Mouse (Mus musculus) myocyte (in vitro differentiated cells): ENCODE data around the gene Sdc4. TPM values are rescaled to one million over a fixed set of nuclear protein-coding genes. Genes with fewer than 3 reads are reported as not detected.

ENCODE experiments used
- H3K27me3 ChIP-seq: one replicate; pipeline ENCODE4 v1.6.1; 2011; ENCODE audit not compliant: control insufficient read depth, insufficient read depth, insufficient read length
- H3K36me3 ChIP-seq: one replicate; pipeline ENCODE4 v1.6.1; 2011; ENCODE audit not compliant: control insufficient read depth, insufficient read depth
- H3K4me2 ChIP-seq: one replicate; pipeline ENCODE4 v1.6.1; 2011; ENCODE audit warnings: low read depth, control low read depth
- H3K4me3 ChIP-seq: one replicate; pipeline ENCODE4 v1.5.1; 2011; ENCODE audit warnings: mild to moderate bottlenecking, control low read depth, moderate library complexity
- H3K79me2 ChIP-seq: one replicate; pipeline ENCODE4 v1.6.1; 2011; ENCODE audit not compliant: control insufficient read depth, insufficient read depth
- H3ac ChIP-seq: one replicate; pipeline ENCODE4 v1.6.1; 2011; ENCODE audit not compliant: control insufficient read depth, insufficient read length
- CEBPB ChIP-seq: IDR thresholded peaks from 2 replicates; pipeline ENCODE4 v1.6.1; 2011; ENCODE audit warnings: mild to moderate bottlenecking, moderate library complexity; ENCODE audit not compliant: poor library complexity, insufficient read depth, severe bottlenecking
- E2F4 ChIP-seq: IDR thresholded peaks from one replicate; pipeline ENCODE4 v1.6.1; 2011; ENCODE audit warnings: mild to moderate bottlenecking, control low read depth, moderate library complexity; ENCODE audit not compliant: insufficient read depth
- MAX ChIP-seq: IDR thresholded peaks from one replicate; pipeline ENCODE4 v1.6.1; 2011; ENCODE audit warnings: low read depth, mild to moderate bottlenecking, control low read depth
- MYOD1 ChIP-seq, 3 experiments: IDR thresholded peaks; one replicate each; pipeline ENCODE4 v1.6.1; 2011; ENCODE audit warnings: control low read depth in 2 of 3, low read depth in 2 of 3, mild to moderate bottlenecking in 2 of 3, moderate library complexity in 1 of 3; ENCODE audit not compliant: insufficient read length in 2 of 3, control insufficient read depth in 1 of 3
- MYOG ChIP-seq, 3 experiments: IDR thresholded peaks; one replicate each; pipeline ENCODE4 v1.6.1; 2011; ENCODE audit warnings: control low read depth in 2 of 3, low read depth in 2 of 3, mild to moderate bottlenecking in 2 of 3; ENCODE audit not compliant: insufficient read length in 2 of 3, control insufficient read depth in 1 of 3, insufficient read depth in 1 of 3
- POLR2A ChIP-seq: IDR thresholded peaks from one replicate; pipeline ENCODE4 v1.6.1; 2011; ENCODE audit warnings: low read depth, mild to moderate bottlenecking, control low read depth, moderate library complexity; ENCODE audit not compliant: insufficient read length
- POLR2AphosphoS2 ChIP-seq: IDR thresholded peaks from one replicate; pipeline ENCODE4 v1.6.1; 2011; ENCODE audit warnings: low read depth, control low read depth; ENCODE audit not compliant: insufficient read length
- REST ChIP-seq: IDR thresholded peaks from one replicate; pipeline ENCODE4 v1.6.1; 2011; ENCODE audit warnings: mild to moderate bottlenecking, control low read depth, moderate library complexity; ENCODE audit not compliant: insufficient read depth, insufficient read length
- SRF ChIP-seq: IDR thresholded peaks from one replicate; pipeline ENCODE4 v1.6.1; 2011; ENCODE audit warnings: low read depth; ENCODE audit not compliant: control insufficient read depth, insufficient read length
- TCF12 ChIP-seq: IDR thresholded peaks from one replicate; pipeline ENCODE4 v1.6.1; 2011; ENCODE audit warnings: mild to moderate bottlenecking, control low read depth; ENCODE audit not compliant: poor library complexity, insufficient read depth, severe bottlenecking
- TCF3 ChIP-seq: IDR thresholded peaks from one replicate; pipeline ENCODE4 v1.6.1; 2011; ENCODE audit warnings: low read depth, control low read depth; ENCODE audit not compliant: insufficient read length
- USF1 ChIP-seq: IDR thresholded peaks from one replicate; pipeline ENCODE4 v1.6.1; 2011; ENCODE audit warnings: low read depth, mild to moderate bottlenecking, control low read depth, moderate library complexity
- polyA plus RNA-seq: library from polyadenylated mRNA; unstranded; fragments of >200 nt; fragmentation: generic; extraction: Trizol; gene quantifications from one replicate; pipeline ENCODE4 v1.2.1, GENCODE M21; 2012; ENCODE audit warnings: missing spikeins

The Sdc4 gene
- polyA plus RNA-seq, 1 experiment = 52.4 TPM

DNA sequence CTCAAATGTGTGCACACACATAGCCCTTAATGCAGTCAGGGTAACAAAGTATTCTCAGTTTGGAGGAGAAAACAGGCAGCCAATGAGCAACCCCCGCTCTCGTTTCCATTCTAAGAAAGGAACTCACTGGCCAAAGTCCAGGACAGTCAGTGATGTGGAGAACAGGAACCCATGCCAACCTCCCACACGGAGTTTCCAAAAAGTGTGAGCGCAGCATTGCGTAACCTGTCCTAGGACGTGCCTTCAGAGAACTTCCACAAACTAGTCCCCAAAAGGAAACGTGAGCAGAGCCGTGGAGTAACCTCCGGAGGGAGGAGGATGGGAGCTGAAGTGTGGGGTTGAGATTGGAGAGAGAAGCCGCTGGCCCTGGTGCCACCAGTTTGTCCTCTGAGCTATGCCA, 11.2 kb upstream of the Sdc4 start:
- no peaks in the 10 kb centered on the region for H3K79me2 ChIP-seq
- H3K27me3 ChIP-seq = no peaks in the 10 kb centered on the region
- no peaks in the 10 kb centered on the region for H3K36me3 ChIP-seq
- peak; percentile 97 for TF ChIP-seq CEBPB
- no peak for TF ChIP-seq POLR2AphosphoS2
- H3K4me2 ChIP-seq = peak overlapping the region; percentile 45
- H3ac ChIP-seq = no peak overlapping the region
- H3K4me3 ChIP-seq = no peak overlapping the region

GRCm38 (mm10) chr2:164453887-164454500, 10.3 kb upstream of the Sdc4 start:
- no peaks in the 10 kb centered on the region for H3K27me3 ChIP-seq
- no peaks in the 10 kb centered on the region for H3K79me2 ChIP-seq
- no peak overlapping the region for H3ac ChIP-seq
- H3K4me2 ChIP-seq = no peak overlapping the region
- no peak overlapping the region for H3K4me3 ChIP-seq
- no peak for TF ChIP-seq REST
- TF ChIP-seq POLR2A = no peak
- no peak for TF ChIP-seq SRF
- TF ChIP-seq USF1 = no peak
- no peak for TF ChIP-seq MYOD1 (IDR thresholded peaks at IDR 0.05; ENCODE audit: control insufficient read depth in 1 of 3, insufficient read length in 2 of 3, low read depth in 2 of 3)
- TF ChIP-seq TCF3 = no peak
- TF ChIP-seq MYOG (IDR thresholded peaks at IDR 0.05; ENCODE audit: control insufficient read depth in 1 of 3, insufficient read depth in 1 of 3, insufficient read length in 2 of 3, low read depth in 2 of 3) = no peak
- no peak for TF ChIP-seq POLR2AphosphoS2
- TF ChIP-seq MAX = no peak
- no peak for TF ChIP-seq E2F4
- TF ChIP-seq TCF12 = no peak
- TF ChIP-seq CEBPB = no peak
- no peaks in the 10 kb centered on the region for H3K36me3 ChIP-seq

GRCm38 (mm10) chr2:164453047-164453757, 9.5 kb upstream of the Sdc4 start:
- Histone ChIP-seq H3ac (no peak overlapping the region), H3K4me2 (no peak overlapping the region), H3K4me3 (no peak overlapping the region), H3K36me3 (no peaks in the 10 kb centered on the region), H3K27me3 (no peaks in the 10 kb centered on the region), H3K79me2 (no peaks in the 10 kb centered on the region)
- TF ChIP-seq TCF12 (no peak), POLR2A (no peak), MAX (no peak), CEBPB (no peak), POLR2AphosphoS2 (no peak)

DNA sequence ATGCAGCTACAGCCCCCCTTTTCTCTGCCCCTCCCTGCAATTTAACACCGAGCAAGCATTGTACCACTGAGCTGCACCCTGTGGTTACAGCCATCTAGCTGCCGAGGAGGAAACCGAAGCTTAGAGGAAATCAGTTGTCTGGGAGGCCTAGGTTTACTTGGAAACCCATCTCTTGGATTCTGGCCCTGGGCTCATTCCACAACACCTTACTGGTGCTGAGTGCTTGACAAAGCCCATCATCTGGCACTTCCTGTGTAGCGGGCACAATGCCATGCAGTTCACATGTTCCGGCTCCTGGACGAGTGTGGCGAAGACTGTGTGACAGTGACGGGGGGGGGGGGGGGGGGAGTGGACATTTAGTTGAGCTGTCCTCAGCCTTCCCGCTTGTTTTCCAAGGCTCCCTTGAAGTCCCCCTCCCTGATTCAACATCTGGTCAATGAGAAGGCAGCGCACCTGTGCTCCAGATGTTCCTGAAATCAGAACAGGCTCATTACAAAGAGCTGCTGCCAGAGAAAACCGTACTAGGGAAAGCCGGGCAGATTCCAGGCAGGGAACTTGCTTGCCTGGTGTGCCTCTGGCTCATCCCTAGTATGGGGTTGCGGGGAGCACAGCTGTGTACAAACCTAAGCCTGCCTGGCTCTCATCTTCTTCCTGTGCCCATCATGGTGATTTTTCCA, 8.5 kb upstream of the Sdc4 start:
- Histone ChIP-seq H3K4me2 (peak overlapping the region; percentile 42), H3K27me3 (no peaks in the 10 kb centered on the region), H3ac (no peak overlapping the region), H3K36me3 (no peaks in the 10 kb centered on the region), H3K79me2 (no peaks in the 10 kb centered on the region), H3K4me3 (no peak overlapping the region)
- TF ChIP-seq POLR2AphosphoS2 (no peak), MYOD1 (IDR thresholded peaks at IDR 0.05; ENCODE audit: control insufficient read depth in 1 of 3, insufficient read length in 2 of 3, low read depth in 2 of 3) (peak in 1 of 3 experiments; percentile 61), TCF12 (no peak), SRF (no peak), TCF3 (no peak), MYOG (IDR thresholded peaks at IDR 0.05; ENCODE audit: control insufficient read depth in 1 of 3, insufficient read depth in 1 of 3, insufficient read length in 2 of 3, low read depth in 2 of 3) (no peak)

DNA sequence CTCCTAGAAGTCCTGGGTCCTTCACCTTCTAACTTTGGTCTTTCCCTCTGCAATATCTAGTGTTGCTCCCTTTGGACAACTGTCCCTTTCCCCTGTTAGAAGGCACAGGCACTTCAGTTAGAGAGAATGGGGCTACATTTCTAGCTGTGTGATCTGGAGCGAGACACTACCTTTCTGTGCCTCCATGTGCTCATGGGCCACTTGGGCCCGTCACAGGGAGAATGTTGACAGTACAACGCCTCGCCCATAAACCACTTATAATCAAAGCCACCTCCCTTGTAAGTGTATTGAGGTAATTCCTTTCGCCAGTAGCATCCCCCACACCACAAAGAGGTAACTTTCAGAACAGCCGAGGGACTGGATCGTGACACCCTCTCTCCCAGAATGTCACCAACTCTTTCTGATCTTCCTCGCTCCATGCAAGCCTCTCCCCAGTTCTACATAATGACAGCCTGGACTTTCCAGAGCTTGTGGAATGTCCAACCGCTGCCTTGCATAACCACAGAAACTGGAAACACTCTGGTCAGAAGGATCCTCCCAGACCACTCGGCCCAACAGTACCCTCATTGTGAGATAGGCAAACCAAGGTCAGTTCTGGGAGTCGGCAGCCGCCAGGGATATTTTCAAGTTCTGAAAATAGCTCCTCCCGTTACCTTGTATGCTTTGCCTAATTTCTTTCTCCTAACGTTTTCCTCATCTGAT, 5.8 kb upstream of the Sdc4 start:
- Histone ChIP-seq H3K4me2 (no peak overlapping the region), H3K36me3 (no peaks in the 10 kb centered on the region), H3K79me2 (no peaks in the 10 kb centered on the region)

More for the DNA sequence above, 5.8 kb upstream of the Sdc4 start:
- Histone ChIP-seq H3K4me3 (no peak overlapping the region), H3K27me3 (no peaks in the 10 kb centered on the region), H3ac (no peak overlapping the region)
- TF ChIP-seq MAX (no peak), POLR2AphosphoS2 (no peak), SRF (no peak), REST (no peak), MYOG (IDR thresholded peaks at IDR 0.05; ENCODE audit: control insufficient read depth in 1 of 3, insufficient read depth in 1 of 3, insufficient read length in 2 of 3, low read depth in 2 of 3) (no peak)
